Mouse (Mus musculus): ENCODE measurements around the gene Abcc5. TPM values are rescaled to one million over a fixed set of nuclear protein-coding genes. Genes with fewer than 3 reads are reported as not detected.
"Not testable (repeated sequence)": the region's sequence is repeated elsewhere in the genome, so short reads cannot be mapped to it uniquely, and the experiment has no call there.

Abcc5 gene
- polyA plus RNA-seq, 1 experiment from 2014 or later: 86.0 TPM

DNA sequence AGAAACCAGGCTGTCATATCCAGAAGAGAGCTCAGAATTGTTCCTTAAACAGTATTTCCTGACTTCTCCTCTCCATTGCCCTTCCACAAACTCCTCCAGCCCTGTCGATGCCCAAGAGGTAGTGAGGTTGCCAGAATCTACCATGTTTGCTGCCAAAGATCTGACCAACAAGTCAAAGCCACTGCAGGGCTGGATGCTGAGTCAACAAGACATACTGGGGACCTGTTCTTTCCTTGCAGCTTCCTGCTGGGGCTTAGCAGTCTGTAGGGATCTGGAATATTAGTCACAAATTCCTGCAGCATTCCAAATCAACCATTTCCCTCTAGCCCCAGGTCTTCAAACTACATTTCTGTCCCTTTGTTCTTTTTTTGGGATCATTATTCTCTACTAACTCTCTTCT lies 19.7 kb upstream of the Abcc5 start:
- 79% methylated on average over 1 of the region's 1 CpGs for WGBS
- no peak for ATAC-seq (ENCODE audit: insufficient number of reproducible peaks, low FRiP score)

GRCm38 (mm10) chr16:20444831-20445388 lies 18.7 kb upstream of the Abcc5 start:
- H3K4me3 ChIP-seq: no peak overlapping the region
- no peak overlapping the region for H3K4me2 ChIP-seq
- peaks cover under 1% of the 10 kb centered on the region; the same call in 1 of the 2 replicates for H3K9me3 ChIP-seq (replicated peaks)
- ATAC-seq (ENCODE audit: insufficient number of reproducible peaks, low FRiP score): no peak
- H3K9ac ChIP-seq: no peak overlapping the region
- no peaks in the 10 kb centered on the region for H3K36me3 ChIP-seq
- H3K27me3 ChIP-seq (replicated peaks): no peaks in the 10 kb centered on the region
- no peak overlapping the region for H3K27ac ChIP-seq (ENCODE audit: poor library complexity, severe bottlenecking)
- H3K4me1 ChIP-seq (replicated peaks): no peaks in the 10 kb centered on the region
- 72% methylated on average over 7 of the region's 7 CpGs for WGBS

More for the DNA sequence above, 19.7 kb upstream of the Abcc5 start:
- no peaks in the 10 kb centered on the region for H3K9me3 ChIP-seq (replicated peaks)
- H3K9ac ChIP-seq: no peak overlapping the region
- no peak overlapping the region for H3K4me2 ChIP-seq
- H3K27ac ChIP-seq (ENCODE audit: poor library complexity, severe bottlenecking): no peak overlapping the region
- H3K36me3 ChIP-seq: no peaks in the 10 kb centered on the region
- H3K4me1 ChIP-seq (replicated peaks): no peaks in the 10 kb centered on the region
- no peaks in the 10 kb centered on the region for H3K27me3 ChIP-seq (replicated peaks)
- H3K4me3 ChIP-seq: no peak overlapping the region

DNA sequence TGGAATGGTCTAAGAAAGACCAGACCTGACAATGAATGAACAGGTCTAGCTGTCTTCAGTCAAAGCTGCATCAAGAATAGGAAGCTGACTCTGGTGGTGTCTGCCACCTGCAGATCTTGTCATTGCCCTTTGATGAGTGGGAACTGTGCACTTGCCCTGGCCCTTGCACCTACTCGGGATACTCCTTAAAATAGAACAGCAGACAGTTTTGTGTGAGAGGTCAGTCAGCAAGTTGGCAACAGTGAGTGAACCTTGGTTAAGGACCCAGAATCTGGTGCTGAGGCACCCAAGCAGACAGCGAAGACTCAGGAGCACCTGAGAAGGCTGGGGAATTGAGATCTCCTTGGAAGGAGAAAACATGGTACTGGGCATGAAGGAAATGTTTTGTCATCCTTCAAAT lies 16.7 kb upstream of the Abcc5 start:
- H3K4me1 ChIP-seq (replicated peaks): no peaks in the 10 kb centered on the region
- WGBS: 51% methylated on average over 2 of the region's 2 CpGs
- no peak for ATAC-seq (ENCODE audit: insufficient number of reproducible peaks, low FRiP score)

GRCm38 (mm10) chr16:20438673-20439415 lies 12.7 kb upstream of the Abcc5 start:
- H3K36me3 ChIP-seq: no peaks in the 10 kb centered on the region
- no peak for ATAC-seq (ENCODE audit: insufficient number of reproducible peaks, low FRiP score)
- WGBS: 74% methylated on average over 11 of the region's 11 CpGs
- H3K4me2 ChIP-seq: no peak overlapping the region
- no peak overlapping the region for H3K4me3 ChIP-seq
- no peak overlapping the region for H3K27ac ChIP-seq (ENCODE audit: poor library complexity, severe bottlenecking)
- no peaks in the 10 kb centered on the region for H3K4me1 ChIP-seq (replicated peaks)
- peaks cover 6% of the 10 kb centered on the region; the same call in 1 of the 2 replicates for H3K9me3 ChIP-seq (replicated peaks)
- no peaks in the 10 kb centered on the region for H3K27me3 ChIP-seq (replicated peaks)
- H3K9ac ChIP-seq: no peak overlapping the region

More for the DNA sequence above, 16.7 kb upstream of the Abcc5 start:
- H3K9me3 ChIP-seq (replicated peaks): peaks cover 6% of the 10 kb centered on the region; the same call in 1 of the 2 replicates
- no peaks in the 10 kb centered on the region for H3K27me3 ChIP-seq (replicated peaks)
- H3K9ac ChIP-seq: no peak overlapping the region
- H3K4me3 ChIP-seq: no peak overlapping the region
- H3K4me2 ChIP-seq: no peak overlapping the region
- no peak overlapping the region for H3K27ac ChIP-seq (ENCODE audit: poor library complexity, severe bottlenecking)
- H3K36me3 ChIP-seq: no peaks in the 10 kb centered on the region

DNA sequence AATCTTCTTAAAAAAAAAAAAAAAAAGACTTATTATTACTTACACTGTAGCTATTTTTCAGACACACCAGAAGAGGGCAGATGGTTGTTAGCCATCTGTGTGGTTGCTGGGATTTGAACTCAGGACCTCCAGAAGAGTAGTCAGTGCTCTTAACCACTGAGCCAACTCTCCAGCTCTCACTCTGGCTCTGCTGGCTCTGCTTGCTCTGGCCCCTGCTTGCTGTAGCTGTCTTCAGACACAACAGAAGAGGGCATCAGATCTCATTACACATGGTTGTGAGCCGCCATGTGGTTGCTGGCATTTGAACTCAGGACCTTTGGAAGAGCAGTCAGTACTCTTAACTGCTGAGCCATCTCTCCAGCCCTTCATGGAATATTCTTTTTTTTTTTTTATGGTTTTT lies 11.9 kb upstream of the Abcc5 start:
- H3K36me3 ChIP-seq; ATAC-seq (ENCODE audit: insufficient number of reproducible peaks, low FRiP score); H3K27me3 ChIP-seq (replicated peaks); H3K9me3 ChIP-seq (replicated peaks); H3K27ac ChIP-seq (ENCODE audit: poor library complexity, severe bottlenecking); H3K4me3 ChIP-seq; H3K4me1 ChIP-seq (replicated peaks); H3K4me2 ChIP-seq; H3K9ac ChIP-seq: not testable (repeated sequence)
- 88% methylated on average over 1 of the region's 1 CpGs for WGBS

DNA sequence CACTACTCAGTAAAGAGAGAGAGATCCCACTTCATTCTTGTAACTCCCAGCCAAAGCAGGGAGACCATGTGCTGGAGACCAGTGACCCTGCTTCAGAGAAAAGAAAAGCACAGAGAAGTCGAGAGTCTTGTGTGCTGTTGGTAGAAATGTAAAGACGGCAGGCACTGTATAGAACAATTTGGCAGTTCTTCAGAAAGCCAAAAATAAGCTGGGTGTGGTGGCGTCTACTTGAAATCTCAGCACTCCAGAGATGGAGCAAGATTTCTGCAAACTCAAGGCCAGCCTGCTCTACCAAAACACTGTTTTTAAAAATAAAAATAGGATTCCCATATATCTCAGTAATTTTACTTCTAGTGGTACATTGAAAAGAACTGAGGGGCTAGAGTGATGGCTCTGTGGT lies 10.1 kb upstream of the Abcc5 start:
- Histone ChIP-seq H3K9ac (no peak overlapping the region), H3K27me3 (replicated peaks) (no peaks in the 10 kb centered on the region), H3K9me3 (replicated peaks) (peaks cover 6% of the 10 kb centered on the region; the same call in 1 of the 2 replicates), H3K4me2 (no peak overlapping the region), H3K4me3 (no peak overlapping the region), H3K4me1 (replicated peaks) (no peaks in the 10 kb centered on the region), H3K36me3 (no peaks in the 10 kb centered on the region), H3K27ac (ENCODE audit: poor library complexity, severe bottlenecking) (no peak overlapping the region)
- WGBS: 71% methylated on average over 3 of the region's 3 CpGs
- no peak for ATAC-seq (ENCODE audit: insufficient number of reproducible peaks, low FRiP score)

DNA sequence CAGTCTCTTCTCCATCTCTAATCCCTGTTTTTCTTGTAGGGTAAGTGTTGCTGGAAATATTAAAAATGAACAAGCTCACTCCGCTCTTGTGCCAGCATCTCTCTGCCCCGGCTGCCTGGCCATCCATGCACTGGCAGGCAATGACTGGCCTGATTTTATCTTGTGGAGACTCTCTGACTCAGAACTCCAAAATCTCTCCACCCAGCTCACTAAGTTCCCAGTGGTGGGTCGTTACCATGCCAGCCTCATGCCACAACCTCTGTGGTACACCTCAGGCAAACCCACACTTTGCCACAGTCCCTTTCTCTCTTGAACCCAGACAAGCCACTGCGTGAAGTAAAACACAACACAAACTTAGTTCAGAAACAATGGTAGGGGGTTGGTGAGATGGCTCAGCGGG lies 3.1 kb upstream of the Abcc5 start:
- ATAC-seq (ENCODE audit: insufficient number of reproducible peaks, low FRiP score): no peak
- Histone ChIP-seq H3K9me3 (replicated peaks) (no peaks in the 10 kb centered on the region), H3K27me3 (replicated peaks) (no peaks in the 10 kb centered on the region), H3K36me3 (no peaks in the 10 kb centered on the region), H3K27ac (ENCODE audit: poor library complexity, severe bottlenecking) (no peak overlapping the region), H3K4me1 (replicated peaks) (peaks cover 11% of the 10 kb centered on the region), H3K4me2 (no peak overlapping the region), H3K4me3 (no peak overlapping the region), H3K9ac (no peak overlapping the region)
- WGBS: 82% methylated on average over 5 of the region's 5 CpGs

- WGBS: 71% methylated on average over 4 of the region's 4 CpGs
- H3K9ac ChIP-seq: no peak overlapping the region
- no peak overlapping the region for H3K4me3 ChIP-seq
- H3K9me3 ChIP-seq (replicated peaks): no peaks in the 10 kb centered on the region
- ATAC-seq (ENCODE audit: insufficient number of reproducible peaks, low FRiP score): no peak
- no peak overlapping the region for H3K27ac ChIP-seq (ENCODE audit: poor library complexity, severe bottlenecking)
- no peak overlapping the region for H3K4me2 ChIP-seq
- no peaks in the 10 kb centered on the region for H3K27me3 ChIP-seq (replicated peaks)
- peaks cover 20% of the 10 kb centered on the region for H3K4me1 ChIP-seq (replicated peaks)
- H3K36me3 ChIP-seq: no peaks in the 10 kb centered on the region
Observed at GRCm38 (mm10) chr16:20427566-20427965, 1.4 kb upstream of the Abcc5 start.

GRCm38 (mm10) chr16:20424719-20425650 lies 1.2 kb downstream of the Abcc5 start:
- peaks cover 20% of the 10 kb centered on the region for H3K36me3 ChIP-seq
- WGBS: 43% methylated on average over 10 of the region's 10 CpGs
- H3K4me1 ChIP-seq (replicated peaks): peaks cover 20% of the 10 kb centered on the region
- peak overlapping the region; percentile 78 for H3K4me2 ChIP-seq
- no peaks in the 10 kb centered on the region for H3K9me3 ChIP-seq (replicated peaks)
- peak overlapping the region; percentile 77; the same call in 1 of the 2 replicates for H3K27ac ChIP-seq (ENCODE audit: poor library complexity, severe bottlenecking)
- peak; percentile 2; the same call in 1 of the 2 replicates for ATAC-seq (ENCODE audit: insufficient number of reproducible peaks, low FRiP score)
- no peaks in the 10 kb centered on the region for H3K27me3 ChIP-seq (replicated peaks)
- peak overlapping the region; percentile 73 for H3K4me3 ChIP-seq
- peak overlapping the region; percentile 83 for H3K9ac ChIP-seq

GRCm38 (mm10) chr16:20424226-20424663 lies 1.9 kb downstream of the Abcc5 start:
- Histone ChIP-seq H3K36me3 (peaks cover 23% of the 10 kb centered on the region), H3K4me3 (peak overlapping the region; percentile 73), H3K9ac (peak overlapping the region; percentile 40; the same call in 1 of the 2 replicates), H3K4me2 (peak overlapping the region; percentile 78), H3K9me3 (replicated peaks) (no peaks in the 10 kb centered on the region), H3K27me3 (replicated peaks) (no peaks in the 10 kb centered on the region), H3K4me1 (replicated peaks) (peaks cover 20% of the 10 kb centered on the region), H3K27ac (ENCODE audit: poor library complexity, severe bottlenecking) (peak overlapping the region; percentile 20; the same call in 1 of the 2 replicates)
- WGBS: 37% methylated on average over 7 of the region's 7 CpGs
- ATAC-seq (ENCODE audit: insufficient number of reproducible peaks, low FRiP score): no peak
